Mouse (Mus musculus): ENCODE data around the gene Mdga1.

DNA sequence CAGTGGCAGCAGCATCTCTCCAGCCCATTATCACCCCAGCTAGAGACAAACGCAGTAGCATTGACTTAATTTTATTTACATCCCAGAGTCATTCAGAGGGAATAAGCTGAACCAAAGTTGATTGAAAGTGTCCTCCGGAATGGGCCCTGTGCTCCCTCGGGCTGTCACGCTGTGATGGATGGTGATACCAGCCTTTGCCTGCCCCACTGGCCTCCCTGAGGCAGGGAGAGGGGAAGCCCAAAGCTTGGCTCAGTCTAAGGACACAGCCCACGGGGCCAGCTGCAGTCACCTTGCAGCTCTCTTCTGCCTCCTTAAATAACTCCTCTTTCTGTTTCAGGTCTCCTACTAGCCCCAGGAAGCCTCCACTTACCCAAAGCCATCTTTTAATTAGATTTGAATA is 18.3 kb upstream of the Mdga1 start:
- TF ChIP-seq CTCF (IDR thresholded peaks at IDR 0.05; ENCODE audit: extremely low read depth, insufficient read depth, low read length) = no peak
- TF ChIP-seq POLR2A (IDR thresholded peaks at IDR 0.05; ENCODE audit: extremely low read depth, insufficient read depth, low read length) = no peak

Data from cortical plate, adult 2 months (tissue).